Mouse (Mus musculus): ENCODE results near the gene Llph.

The Llph gene

DNA sequence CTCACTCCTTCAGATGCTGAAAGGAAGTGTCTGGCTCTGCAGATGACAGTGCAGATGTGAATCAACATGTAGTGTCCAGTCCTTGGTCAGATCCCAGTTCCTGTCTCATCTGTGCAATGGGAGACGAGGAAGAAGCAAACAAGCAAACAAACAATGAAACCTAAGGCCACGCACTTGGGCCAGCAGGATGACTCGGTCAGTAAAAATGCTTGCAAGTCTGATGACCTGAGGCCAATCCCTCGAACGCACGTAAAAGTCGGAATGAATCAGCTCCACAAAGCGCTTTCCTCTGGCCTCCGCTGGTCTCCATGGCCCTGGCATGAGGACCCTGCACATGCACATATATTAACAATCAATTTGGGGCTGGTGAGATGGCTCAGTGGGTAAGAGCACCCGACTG lies 7.9 kb upstream of the Llph start:
- DNase-seq (ENCODE audit: low spot score in 2 of 2): no peak

DNA sequence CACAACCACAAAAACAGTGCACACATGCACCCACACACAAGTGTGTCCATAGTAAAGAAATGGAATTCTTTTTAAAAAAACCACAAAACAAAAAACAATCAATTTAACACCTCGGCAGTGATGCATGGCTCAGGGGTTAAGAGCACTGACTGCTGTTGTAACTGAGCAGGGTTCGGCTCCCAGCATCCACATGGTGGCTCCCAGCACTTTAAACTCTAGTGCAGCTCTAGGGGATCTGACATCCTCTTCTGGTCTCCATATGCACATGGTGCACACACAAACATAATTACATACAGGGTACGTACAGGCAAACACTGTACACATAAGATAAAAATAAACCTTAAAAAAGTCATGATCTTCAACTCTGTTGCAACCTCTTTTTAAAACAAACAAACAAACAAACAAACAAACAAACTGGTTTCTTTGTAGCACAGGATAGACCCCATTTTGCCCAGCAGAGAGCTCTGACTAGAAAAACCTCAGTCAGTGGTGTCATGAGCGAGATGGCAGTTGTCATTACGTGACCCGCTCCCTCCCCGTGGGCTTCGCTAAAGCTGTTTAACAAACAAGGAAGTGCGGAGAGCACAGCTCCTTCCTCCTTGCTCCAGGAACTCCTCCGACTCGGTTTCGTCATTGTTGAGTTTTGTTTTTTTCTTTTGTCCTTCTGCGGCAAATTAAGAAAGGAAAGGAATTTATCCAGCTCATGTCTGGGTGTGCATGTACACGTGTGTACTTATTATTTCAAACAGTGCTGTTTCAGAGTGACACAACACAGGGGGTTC lies 7.1 kb upstream of the Llph start:
- peak in 1 of 2 experiments; percentile 26 for DNase-seq (ENCODE audit: low spot score in 2 of 2)

DNA sequence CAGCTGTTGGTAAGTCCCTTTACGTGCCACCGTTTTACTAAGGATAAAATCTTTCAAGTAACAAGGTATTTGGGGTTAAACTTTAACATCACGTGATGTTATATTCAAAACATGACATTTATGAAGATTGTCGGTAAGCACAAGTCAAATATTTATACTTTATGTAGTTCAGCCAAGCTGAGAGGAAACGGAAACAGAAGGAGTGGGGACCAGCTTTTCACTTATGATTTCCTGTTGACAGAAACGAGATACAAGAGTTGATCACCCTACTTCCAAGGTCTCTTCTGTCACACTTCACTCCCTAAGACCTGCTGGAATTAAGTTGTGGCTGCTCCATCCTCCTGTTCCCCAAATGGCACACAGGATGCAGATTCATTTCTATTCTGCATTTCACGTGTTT lies 6.1 kb upstream of the Llph start:
- DNase-seq (ENCODE audit: low spot score in 2 of 2): no peak

DNA sequence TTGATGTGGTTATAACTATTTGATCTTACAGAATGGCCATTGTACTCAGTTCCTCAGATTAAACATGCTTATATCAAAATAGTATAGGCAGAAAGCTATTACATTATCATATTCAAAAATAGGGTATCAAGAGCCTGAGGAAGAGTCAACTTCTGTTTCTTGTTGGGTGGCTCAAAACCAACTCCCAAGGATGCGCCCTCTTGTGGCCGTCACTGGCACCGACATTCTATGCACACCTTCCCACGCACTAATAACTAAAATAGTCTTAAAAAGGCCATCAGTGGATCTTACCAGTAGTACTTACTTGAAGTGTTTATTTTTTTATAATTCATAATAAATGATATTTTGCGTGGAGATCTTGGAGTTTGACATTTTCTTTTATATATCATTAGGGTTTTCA lies 4.8 kb downstream of the Llph start:
- peak; percentile 65 to 87 for DNase-seq (ENCODE audit: low spot score in 2 of 2)

DNA sequence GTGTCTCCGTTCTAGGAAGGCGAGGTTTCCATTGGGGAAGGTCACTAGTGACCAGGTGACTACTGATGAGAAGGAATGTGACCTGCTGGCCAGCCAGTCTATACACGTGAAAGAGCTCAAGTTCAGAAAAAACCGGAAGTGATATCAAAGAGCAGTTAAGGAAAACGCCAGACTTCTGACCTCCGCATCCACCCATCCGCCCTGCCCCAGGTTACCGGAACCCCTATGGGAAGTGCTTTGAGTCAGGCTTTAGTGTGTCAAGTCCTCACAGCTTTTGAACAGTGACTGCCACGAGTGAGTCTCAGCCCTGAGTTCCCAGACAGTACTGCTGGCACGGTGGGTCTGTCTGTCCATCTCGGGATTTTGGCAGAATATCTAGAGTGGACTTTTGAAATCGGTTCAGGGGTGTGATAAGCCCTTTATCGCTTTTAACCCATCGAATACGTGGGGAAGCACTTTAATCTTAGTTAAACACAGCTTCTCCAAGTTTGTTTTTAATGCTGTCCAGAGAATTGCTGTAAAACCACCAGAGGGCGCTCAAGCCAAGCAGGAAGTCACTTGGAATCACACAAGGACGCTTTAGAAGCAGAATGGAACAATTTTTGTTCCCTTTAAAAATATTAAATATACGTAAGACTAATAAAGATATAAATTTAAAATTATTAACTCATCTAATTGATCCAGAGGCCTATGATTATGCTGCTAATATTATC lies 6.9 kb downstream of the Llph start:
- DNase-seq (ENCODE audit: low spot score in 2 of 2): peak; percentile 35 to 73

DNA sequence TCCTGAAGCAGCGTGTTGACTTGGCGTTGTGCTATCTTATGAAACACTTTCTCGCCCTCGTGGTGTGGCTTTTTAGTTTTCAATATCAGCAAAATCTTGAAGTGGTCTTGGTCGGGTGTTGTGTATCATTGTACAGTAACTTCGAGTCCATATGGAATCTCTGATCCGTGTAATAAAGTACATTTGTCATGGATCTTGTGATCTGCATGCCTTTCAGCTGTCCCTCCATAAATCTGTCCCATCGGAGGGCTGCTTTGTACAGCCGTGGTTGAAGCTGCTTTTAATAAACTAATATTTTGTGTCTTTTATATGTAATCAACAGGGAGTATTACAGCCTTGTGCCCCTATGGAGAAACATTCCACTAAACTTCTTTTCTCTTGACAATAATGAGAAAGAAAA lies 10.0 kb downstream of the Llph start:
- no peak for DNase-seq (ENCODE audit: low spot score in 2 of 2)

DNA sequence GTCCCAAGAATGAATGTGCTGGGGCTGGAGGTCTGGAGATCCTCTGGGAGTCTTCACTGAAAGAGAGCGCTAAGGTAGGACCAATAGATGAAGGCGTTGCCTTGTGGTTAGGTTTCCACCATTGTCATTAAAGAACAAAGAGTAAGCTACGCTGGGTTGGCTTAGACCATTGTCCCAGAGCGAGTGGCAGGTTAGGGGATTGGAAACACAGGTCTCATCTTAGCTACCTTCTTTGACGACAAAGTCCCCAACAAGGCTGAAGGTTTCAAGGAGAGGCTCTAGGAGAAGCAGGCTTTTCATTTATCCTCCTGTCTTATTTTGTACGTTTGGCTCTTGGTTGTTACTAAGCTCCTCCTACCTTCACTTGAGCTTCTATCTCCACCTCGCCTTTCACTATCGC lies 11.4 kb downstream of the Llph start:
- DNase-seq (ENCODE audit: low spot score in 2 of 2): no peak

DNA sequence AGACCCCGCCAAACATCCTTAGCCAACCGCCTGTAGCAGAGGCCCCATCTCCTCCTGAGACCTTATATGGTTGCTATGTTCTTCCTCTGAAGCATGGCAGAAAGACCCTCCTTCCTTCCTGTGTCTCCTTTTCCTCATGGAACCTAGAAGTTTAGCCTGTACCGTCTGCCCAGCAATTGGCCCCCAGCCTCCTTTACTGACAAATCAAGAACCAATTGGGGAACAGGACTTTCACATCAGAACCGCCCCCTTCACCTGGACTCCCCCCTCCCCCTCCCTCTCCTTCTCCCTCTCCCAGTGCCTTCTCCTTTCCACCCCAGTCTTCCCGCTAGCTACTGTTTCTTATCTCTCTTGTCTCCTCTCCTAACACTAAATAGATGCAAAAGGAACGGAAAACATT lies 12.6 kb downstream of the Llph start:
- no peak for DNase-seq (ENCODE audit: low spot score in 2 of 2)

DNA sequence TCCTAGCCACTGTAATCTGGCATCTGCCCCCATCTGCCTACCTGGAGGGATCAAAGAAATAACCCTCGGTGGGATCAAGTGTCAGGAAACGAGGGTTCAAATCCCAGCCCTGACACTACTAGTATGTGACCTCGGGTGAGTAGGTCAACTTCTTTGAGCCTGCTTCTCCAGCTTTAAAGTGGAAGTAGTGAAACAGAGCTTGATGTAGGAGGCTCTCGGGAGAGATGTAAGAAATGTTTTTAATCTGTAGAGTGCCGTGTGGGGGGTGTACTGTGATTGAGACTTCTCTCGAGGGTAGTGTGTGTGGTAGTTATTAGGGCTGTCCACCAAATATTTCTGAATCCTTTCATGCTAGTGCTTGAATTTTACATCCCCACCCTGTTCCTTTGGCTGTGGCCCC lies 15.6 kb downstream of the Llph start:
- DNase-seq (ENCODE audit: low spot score in 2 of 2): no peak

DNA sequence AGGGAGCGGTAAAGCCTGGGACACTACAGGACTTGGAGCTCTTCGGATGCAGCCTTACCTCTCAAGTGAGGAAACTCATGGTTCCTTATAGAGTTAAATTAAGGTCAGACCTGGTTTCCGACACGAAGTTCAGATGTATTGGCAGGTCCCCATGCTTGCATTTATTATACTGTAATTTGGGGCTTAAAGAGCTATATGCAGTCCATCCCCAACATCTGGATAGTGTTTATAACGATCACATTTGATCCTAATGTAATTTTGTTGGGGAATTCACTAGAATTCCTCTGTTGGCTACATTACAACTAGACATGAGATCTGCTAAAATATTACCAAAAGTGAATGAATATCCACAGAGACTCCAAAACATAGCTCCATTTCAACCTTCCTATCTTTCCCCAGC lies 18.8 kb downstream of the Llph start:
- no peak for DNase-seq (ENCODE audit: low spot score in 2 of 2)

DNA sequence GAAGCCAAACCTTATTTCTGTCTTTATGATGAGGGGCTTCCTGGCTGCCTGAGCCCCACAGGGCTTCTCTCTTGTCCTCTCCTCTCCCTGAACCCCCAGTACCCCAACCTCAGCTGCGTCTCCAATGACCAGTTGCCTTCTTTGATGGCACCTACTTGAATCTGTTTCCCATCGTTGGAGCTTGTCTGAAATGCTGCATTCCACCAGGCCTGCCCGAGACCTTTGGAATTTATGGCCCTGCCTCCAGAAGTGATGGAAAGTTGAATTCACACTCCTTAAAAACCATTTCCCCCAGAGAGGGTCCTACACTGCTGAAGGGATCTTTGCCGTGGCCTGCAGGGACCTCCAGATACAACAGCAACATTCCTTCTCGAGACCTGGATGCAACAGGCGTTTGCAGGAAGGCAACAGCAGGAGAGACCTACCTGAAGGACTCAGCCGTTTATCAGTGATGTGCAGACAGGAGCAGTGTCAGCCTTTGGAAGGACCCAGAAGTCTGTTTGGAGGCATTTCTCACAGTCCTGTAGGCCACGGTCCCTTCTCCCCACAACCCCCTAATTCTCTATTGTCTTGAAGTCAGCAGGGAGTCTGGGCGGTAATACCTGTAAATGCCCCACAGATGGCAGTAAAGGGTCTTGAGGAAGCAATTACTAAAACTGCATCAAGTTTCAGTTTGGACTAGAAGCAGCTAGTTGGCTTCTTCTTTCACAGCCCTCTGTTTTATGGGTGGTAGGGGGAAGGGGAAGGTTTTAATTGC lies 20.3 kb downstream of the Llph start:
- DNase-seq (ENCODE audit: low spot score in 2 of 2): peak; percentile 17 to 54

DNA sequence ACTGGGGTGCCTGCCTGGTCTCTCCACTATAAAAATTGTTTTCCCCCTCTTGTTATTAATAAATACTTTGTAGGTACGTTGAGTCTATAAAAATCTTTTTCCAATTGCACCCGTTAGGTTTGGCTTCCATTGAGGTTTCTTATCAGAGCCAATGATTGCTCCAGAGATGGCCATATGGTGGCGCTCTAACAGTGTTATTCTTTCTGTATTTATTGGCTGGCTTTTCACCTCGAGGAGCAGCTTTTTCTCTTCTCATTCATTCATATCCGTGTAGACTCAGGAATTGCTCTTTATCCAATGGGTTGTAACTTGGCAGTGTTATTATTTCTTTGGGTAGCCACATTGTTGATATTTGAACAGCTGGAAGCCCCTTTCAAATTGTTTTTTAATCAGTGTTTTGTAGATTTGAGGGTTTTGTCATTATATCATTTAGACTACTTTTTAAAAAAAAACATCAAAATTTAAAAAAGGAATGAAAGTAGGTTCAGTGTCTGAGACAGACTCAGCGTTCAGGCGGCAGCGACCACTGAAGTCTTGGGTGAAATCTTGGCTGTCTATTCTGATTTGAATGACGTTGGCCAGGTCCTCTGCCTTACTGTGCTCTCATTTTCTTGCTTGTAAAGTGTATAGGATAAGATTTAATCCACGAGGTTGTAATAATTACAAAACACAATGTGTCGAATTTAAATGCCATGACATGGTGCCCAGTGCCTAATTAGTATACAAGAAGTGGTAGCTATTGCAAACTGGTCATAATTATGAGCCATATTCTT lies 24.2 kb downstream of the Llph start:
- DNase-seq (ENCODE audit: low spot score in 2 of 2): no peak

DNA sequence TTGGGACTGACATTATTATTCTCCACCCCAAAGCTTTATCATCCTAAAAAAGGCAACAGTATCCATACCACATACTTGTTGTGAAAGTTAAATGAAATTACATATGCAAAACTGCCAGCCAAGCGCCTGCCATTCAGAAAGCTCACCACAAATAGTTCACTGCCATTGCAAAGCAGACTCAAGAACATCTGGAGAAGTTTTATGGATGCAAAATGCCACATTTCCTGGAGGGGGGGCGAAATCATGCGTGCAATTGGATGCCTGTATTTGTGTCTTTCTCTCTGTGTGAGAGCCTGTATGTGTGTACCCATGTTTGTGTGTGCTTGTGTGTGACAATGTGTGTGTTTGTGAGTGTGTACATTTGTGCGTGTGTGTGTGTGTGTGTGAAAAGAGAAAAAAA lies 24.9 kb downstream of the Llph start:
- no peak for DNase-seq (ENCODE audit: low spot score in 2 of 2)

DNA sequence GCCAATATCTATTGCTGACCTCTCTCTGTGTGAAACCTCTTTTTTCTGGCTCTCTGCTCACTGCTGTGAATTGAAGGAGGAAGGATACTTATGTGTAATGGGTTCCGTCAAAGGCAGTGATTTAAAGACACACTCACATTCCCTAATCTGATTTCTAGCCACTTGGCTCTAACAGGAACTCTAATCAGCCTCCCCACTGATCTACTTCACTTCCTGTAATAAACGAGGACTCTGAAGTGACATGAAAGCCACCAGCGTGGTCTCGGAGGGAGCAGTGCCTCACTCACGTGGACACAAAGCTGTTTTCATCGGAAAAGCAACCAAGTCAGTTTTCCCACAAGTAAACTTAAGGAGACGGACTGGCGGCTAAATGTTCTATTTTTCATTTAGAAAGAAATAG lies 25.9 kb downstream of the Llph start:
- no peak for DNase-seq (ENCODE audit: low spot score in 2 of 2)

DNA sequence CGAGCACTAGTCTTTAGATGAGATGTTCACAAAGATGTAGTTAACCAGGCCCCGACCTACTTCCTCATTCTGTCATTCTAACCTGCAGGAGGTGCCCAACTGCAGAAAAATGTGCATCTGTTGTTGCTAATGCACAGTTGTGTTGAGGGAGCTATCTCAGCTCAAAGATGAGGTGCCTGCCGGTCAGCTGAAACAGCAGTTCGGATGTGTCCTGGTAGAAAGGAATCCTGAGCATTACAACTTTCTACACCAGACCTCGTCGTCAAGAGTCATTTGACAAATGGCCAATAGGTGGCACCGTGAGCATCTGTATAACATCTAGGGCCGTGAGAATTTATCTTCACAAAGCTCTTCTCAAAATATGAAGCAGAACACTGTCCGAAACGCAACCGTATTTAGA lies 30.4 kb downstream of the Llph start:
- DNase-seq (ENCODE audit: low spot score in 2 of 2): peak in 1 of 2 experiments; percentile 49

DNA sequence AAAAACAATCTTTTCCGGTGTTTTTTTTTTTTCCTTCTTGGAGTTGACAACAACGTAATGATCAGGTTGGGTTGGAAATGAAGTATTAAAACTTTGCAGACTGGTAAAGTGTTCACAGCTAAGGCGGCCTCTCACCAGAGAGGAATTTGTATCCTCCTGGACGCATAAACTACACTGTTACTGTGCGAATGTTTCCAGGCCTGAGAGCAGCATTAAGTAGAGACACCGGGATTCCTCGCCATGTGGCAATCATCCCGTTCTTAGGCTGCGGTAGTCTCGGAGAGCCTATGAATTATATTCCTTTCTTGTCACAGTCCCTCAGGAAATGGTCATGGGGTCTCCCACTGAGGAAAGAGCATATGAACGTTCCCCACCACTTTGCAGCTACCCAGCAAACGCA lies 40.9 kb downstream of the Llph start:
- no peak for DNase-seq (ENCODE audit: low spot score in 2 of 2)

DNA sequence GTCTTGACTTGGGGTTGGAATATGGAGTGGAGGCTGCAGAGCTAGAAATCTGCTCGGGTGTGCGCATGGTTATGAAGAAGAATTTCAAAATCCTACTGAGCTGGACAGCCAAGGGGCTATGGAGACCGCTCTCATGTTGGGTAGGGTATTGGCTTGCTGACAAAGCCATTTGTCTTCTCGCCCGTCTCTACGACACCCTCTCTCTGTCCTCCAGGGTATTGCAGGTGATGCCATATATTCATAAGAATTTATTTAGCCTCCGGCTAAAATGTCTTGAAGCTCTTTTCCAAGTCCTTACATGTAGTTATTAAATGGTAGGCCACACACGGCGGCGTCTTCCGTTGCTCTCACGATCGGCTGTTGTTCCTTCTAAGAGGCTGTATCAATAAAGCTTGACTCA lies 43.1 kb downstream of the Llph start:
- DNase-seq (ENCODE audit: low spot score in 2 of 2): peak in 1 of 2 experiments; percentile 26

DNA sequence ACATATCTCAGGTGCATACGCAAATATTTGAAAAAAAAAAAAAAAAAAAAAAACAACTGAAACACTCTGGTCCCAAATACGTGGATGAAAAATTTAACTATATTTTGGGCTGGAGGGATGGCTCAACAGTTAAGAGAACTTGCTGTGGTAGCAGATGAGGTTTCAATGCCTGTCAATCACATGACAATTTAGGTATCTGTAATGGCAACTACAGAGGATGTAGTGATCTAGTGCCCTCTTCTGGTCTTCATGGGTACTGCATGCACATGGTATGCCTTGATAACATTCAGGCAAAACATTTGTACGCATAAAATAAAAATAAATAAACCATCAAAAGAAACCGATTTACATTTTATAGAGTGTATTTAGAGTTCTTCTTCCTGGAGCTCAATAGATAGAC lies 43.9 kb downstream of the Llph start:
- peak; percentile 46 to 76 for DNase-seq (ENCODE audit: low spot score in 2 of 2)

DNA sequence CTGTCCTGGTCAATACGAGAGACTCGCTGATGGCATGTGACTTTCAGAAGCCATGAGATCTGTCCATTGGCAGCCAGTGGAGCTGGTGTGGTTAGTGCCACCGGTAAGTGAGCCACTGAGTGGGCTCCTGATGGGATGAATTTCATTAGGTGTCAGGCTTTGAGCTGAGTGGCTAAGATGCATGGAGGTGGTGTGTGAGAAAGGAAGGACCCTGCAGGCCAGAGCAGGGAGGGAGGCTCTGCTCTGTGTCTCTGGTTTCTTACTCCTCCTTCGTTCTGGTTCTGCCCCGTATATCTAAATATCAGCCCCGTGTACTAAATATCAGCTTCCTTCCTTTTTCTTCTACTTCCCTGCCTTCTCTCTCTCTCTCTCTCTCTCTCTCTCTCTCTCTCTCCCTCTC lies 44.4 kb downstream of the Llph start:
- no peak for DNase-seq (ENCODE audit: low spot score in 2 of 2)

DNA sequence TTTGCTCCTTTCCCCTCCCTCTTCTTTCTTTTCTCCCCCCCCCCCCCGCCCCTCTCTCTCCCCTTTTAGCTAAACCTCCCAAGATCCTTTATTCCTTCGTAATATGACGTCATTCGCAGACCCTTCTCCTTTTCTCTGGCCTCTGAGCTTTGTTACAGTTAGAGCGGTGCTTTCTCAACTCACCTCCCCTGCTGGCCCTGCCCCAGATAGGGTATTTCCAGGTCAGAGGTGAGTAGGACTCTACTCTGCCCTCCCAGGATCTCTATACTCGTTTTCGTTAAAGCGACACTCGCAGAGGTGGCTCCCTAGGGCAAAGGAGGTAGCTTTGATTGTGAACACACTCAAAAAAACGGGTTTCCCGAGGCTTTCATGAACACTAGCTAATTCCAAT lies 45.0 kb downstream of the Llph start:
- no peak for DNase-seq (ENCODE audit: low spot score in 2 of 2)

DNA sequence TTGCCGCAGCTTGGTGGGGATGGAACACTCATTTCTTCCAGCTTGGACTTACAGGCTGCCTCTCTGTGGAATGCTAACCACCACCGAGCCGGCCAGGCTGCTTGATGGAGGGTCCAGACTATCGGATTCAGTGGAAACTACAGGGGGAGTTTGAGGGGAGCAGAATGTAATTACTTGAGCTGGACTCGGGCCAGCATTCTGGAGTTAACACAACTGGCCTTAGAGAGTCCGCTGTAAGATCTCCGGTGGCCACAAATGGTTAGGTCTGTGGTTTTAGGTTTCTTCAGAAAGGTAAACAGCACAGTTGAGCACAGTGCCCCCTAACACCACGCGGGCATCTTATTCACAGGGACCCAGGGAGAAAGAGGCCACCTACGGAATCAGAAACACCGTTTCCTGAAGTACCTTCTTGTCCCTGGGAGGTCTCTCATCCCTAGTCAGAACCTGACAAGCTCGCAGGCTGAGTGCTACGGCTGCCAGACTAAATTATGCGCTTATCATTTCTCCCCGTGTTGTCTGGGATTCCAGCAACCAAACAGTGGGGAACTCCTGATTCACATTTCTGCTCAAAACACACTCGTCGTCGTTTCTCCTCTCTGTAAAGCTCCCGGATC lies 45.5 kb downstream of the Llph start:
- no peak for DNase-seq (ENCODE audit: low spot score in 2 of 2)

DNA sequence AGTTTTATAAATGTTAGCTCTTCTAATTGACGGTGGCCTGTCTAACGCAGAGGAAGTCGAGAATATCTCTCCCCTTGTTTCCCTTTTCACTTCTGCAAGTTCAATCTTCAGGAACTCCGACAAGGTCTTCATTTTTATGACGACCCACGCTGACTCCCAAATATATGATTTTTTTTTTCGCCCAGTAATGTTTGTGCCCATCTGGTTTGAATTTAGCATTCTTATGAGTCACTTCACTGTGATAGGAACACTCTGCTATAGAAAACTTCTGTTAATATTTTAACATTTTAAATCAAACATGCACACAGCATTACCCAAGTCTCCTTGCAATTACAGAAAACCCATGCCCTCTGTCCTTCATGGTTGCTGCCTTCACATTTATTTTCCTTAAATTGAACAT lies 46.5 kb downstream of the Llph start:
- DNase-seq (ENCODE audit: low spot score in 2 of 2): no peak

Measured in spleen, postnatal 10 days (tissue).